Mouse (Mus musculus): Measurements from ENCODE around the gene Ptges2.

DNA sequence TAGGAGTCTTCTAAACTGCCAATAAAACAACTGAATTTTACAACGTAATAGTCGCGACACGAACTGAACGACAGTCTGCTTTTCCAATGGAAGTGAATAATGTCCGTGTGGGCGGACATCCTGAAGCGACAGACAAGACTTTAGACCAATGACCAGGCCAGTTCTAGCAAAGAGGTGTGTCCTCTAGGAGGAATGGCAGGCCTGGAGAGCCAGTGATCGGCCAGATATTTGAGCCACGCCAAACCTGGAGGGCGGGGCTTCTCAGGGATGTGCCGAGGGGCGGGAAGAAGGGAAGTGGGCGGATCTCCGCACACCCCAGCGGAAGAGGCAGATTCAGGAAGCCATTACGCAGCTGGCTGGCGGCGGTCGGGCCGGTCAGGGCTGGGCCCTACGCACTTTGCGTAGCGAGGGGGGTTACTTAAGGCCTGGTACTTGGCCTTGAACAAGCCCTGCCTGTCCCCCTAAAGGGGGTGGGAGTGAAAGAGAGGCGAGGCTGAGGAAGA lies 56.2 kb downstream of the Ptges2 start:
- TF ChIP-seq CTCF (conservative IDR thresholded peaks at IDR 0.05; ENCODE audit: low read length) (no peak), POU5F1 (IDR thresholded peaks at IDR 0.05; ENCODE audit: borderline replicate concordance, low read length) (no peak), NANOG (IDR thresholded peaks at IDR 0.05; ENCODE audit: borderline replicate concordance, low read length) (no peak)

All from E14TG2a.4 (cell line).